Comparison of ENCODE assay signal across 8 mouse cellular contexts in the genomic region with DNA sequence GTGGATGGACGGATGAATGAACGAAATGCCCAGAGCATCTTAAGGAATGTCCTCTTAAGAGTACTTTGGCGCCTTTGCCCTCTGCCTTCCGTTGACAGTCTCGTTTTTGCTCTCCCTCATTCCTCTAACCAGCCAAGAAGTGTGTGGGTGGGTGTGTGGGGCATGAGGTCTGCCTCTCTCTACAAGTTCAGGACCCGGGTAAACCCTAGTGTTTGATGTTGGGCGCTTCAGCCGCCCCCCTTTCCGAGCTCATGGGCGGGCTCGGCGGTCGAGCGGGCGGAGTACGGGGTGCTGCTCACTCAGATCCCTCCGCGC. TPM values are rescaled to one million over a fixed set of nuclear protein-coding genes. Genes with fewer than 3 reads are reported as not detected.
DNase-seq lines count a peak whose midpoint lies in the region; ATAC-seq and TF ChIP-seq lines count a peak whose summit lies in the region.

No protein-coding gene starts in this region.

- intact Hi-C loops in left cerebral cortex, postnatal 14 days (cut with DNase I): loop anchor here (5.0 kb wide), 1 partner anchor 81 kb away; no protein-coding TSS in a partner anchor

- peaks cover 33% of the 10 kb centered on the region for H3K4me1 ChIP-seq in kidney, embryonic 16.5 days (ENCODE audit: insufficient read depth, low read length)
- peaks cover 55% of the 10 kb centered on the region for H3K4me1 ChIP-seq in embryonic facial prominence, embryonic 10.5 days
- no peaks in the 10 kb centered on the region; the same call in 1 of the 2 replicates for H3K4me1 ChIP-seq in hindbrain, postnatal 0 days (ENCODE audit: insufficient read depth, low read length)
- H3K4me1 ChIP-seq in midbrain, embryonic 16.5 days (ENCODE audit: control insufficient read depth, insufficient read depth, low read length): peaks cover 6% of the 10 kb centered on the region; the same call in 1 of the 2 replicates

- no peaks in the 10 kb centered on the region for H3K36me3 ChIP-seq in kidney, embryonic 16.5 days (ENCODE audit: insufficient read depth, low read length)
- H3K36me3 ChIP-seq in embryonic facial prominence, embryonic 10.5 days (replicated peaks): no peaks in the 10 kb centered on the region
- H3K36me3 ChIP-seq in hindbrain, postnatal 0 days (ENCODE audit: insufficient read depth, low read length): no peaks in the 10 kb centered on the region
- H3K36me3 ChIP-seq in midbrain, embryonic 16.5 days (ENCODE audit: control insufficient read depth, insufficient read depth, low read length): no peaks in the 10 kb centered on the region

- WGBS in kidney, embryonic 16.5 days: 1% methylated on average over 18 of the region's 18 CpGs
- WGBS in embryonic facial prominence, embryonic 10.5 days: under 1% methylated on average over 18 of the region's 18 CpGs
- 1% methylated on average over 18 of the region's 18 CpGs for WGBS in hindbrain, postnatal 0 days
- 0% methylated on average over 18 of the region's 18 CpGs for WGBS in midbrain, embryonic 16.5 days

- H3K9ac ChIP-seq in kidney, embryonic 16.5 days (replicated peaks; ENCODE audit: low read length): peak overlapping the region; percentile 74
- H3K9ac ChIP-seq in hindbrain, postnatal 0 days (replicated peaks; ENCODE audit: low read length): peak overlapping the region; percentile 71; the same call in 1 of the 2 replicates
- H3K9ac ChIP-seq in midbrain, embryonic 16.5 days (ENCODE audit: low read depth, low read length): peak overlapping the region; percentile 71

- ATAC-seq in kidney, embryonic 16.5 days (ENCODE audit: low FRiP score, low TSS enrichment): peak; percentile 73; the same call in 1 of the 2 replicates
- ATAC-seq in hindbrain, postnatal 0 days: no peak
- no peak; the same call in 1 of the 2 replicates for ATAC-seq in midbrain, embryonic 16.5 days

- peak overlapping the region; percentile 35; the same call in 1 of the 2 replicates for H3K27ac ChIP-seq in kidney, embryonic 16.5 days (ENCODE audit: low read length)
- peak overlapping the region; percentile 97 for H3K27ac ChIP-seq in embryonic facial prominence, embryonic 10.5 days (replicated peaks)
- H3K27ac ChIP-seq in hindbrain, postnatal 0 days: no peak overlapping the region
- H3K27ac ChIP-seq in midbrain, embryonic 16.5 days (ENCODE audit: low read length): no peak overlapping the region

- no peak for DNase-seq in kidney, postnatal 25 days
- DNase-seq in embryonic facial prominence, embryonic 10.5 days (ENCODE audit: low spot score): no peak
- peak; percentile 11 for DNase-seq in hindbrain, postnatal 0 days (ENCODE audit: low spot score)
- DNase-seq in left cerebral cortex, postnatal 14 days (ENCODE audit: low spot score in 2 of 2): no peak
- no peak for DNase-seq in adrenal gland, adult 8-10 months
- no peak for DNase-seq in spleen, postnatal 14 days (ENCODE audit: low spot score in 2 of 2)

- no peaks in the 10 kb centered on the region for H3K9me3 ChIP-seq in kidney, embryonic 16.5 days (ENCODE audit: low read length)
- no peaks in the 10 kb centered on the region for H3K9me3 ChIP-seq in embryonic facial prominence, embryonic 10.5 days
- no peaks in the 10 kb centered on the region for H3K9me3 ChIP-seq in hindbrain, postnatal 0 days (ENCODE audit: low read length)
- H3K9me3 ChIP-seq in midbrain, embryonic 16.5 days (replicated peaks; ENCODE audit: control insufficient read depth, low read length, poor library complexity, severe bottlenecking): no peaks in the 10 kb centered on the region

- peak overlapping the region; percentile 90 for H3K4me3 ChIP-seq in kidney, embryonic 16.5 days (ENCODE audit: low read length)
- peak overlapping the region; percentile 86 for H3K4me3 ChIP-seq in embryonic facial prominence, embryonic 10.5 days
- peak overlapping the region; percentile 71 for H3K4me3 ChIP-seq in hindbrain, postnatal 0 days (ENCODE audit: low read length)
- peak overlapping the region; percentile 72 for H3K4me3 ChIP-seq in midbrain, embryonic 16.5 days (ENCODE audit: low read depth, low read length)

- H3K4me2 ChIP-seq in kidney, embryonic 16.5 days (replicated peaks; ENCODE audit: low read depth, low read length): peak overlapping the region; percentile 81
- H3K4me2 ChIP-seq in hindbrain, postnatal 0 days (ENCODE audit: low read depth, low read length): peak overlapping the region; percentile 88
- H3K4me2 ChIP-seq in midbrain, embryonic 16.5 days (ENCODE audit: low read length): peak overlapping the region; percentile 99

- H3K27me3 ChIP-seq in kidney, embryonic 16.5 days (ENCODE audit: insufficient read depth, low read length): no peaks in the 10 kb centered on the region
- no peaks in the 10 kb centered on the region for H3K27me3 ChIP-seq in embryonic facial prominence, embryonic 10.5 days (replicated peaks; ENCODE audit: low read depth, poor library complexity, severe bottlenecking)
- no peaks in the 10 kb centered on the region for H3K27me3 ChIP-seq in hindbrain, postnatal 0 days (ENCODE audit: insufficient read depth, low read length)
- H3K27me3 ChIP-seq in midbrain, embryonic 16.5 days (ENCODE audit: control insufficient read depth, insufficient read depth, low read depth, low read length): no peaks in the 10 kb centered on the region; the same call in 1 of the 2 replicates

- TF ChIP-seq CTCF in hindbrain, postnatal 0 days (IDR thresholded peaks at IDR 0.05; ENCODE audit: low read depth): 0 out of 2 replicates have a peak, but pooled peaks have one; percentile 6

RNA-seq across cellular contexts. Expression of gene Notch2, which starts 0.3 kb away (rescaled TPM):
- 31.1 and 33.8 TPM in 2 replicates for polyA plus RNA-seq in kidney, embryonic 16.5 days (2015; fragmentation: Nextera tagmentation; extraction: Ambion mirVana)
- polyA plus RNA-seq in embryonic facial prominence, embryonic 10.5 days (2016; fragmentation: Nextera tagmentation; extraction: Ambion mirVana): 22.0 and 23.2 TPM in 2 replicates
- 37.7 and 44.9 TPM in 2 replicates for total RNA-seq in hindbrain, postnatal 0 days (2014; rRNA removed)
- polyA plus RNA-seq in hindbrain, postnatal 0 days (2015; fragmentation: Nextera tagmentation; extraction: Ambion mirVana): 9.5 and 9.9 TPM in 2 replicates
- polyA plus RNA-seq in midbrain, embryonic 16.5 days (2015; fragmentation: Nextera tagmentation; extraction: Ambion mirVana): 6.6 and 7.0 TPM in 2 replicates
- total RNA-seq in left cerebral cortex, postnatal 14 days (2021): 10 to 100 TPM; 14.9 to 15.0 TPM
- total RNA-seq in adrenal gland, adult 8-10 months (2022): 10 to 100 TPM; 73.6 to 99.3 (median 77.1) TPM

Comparison
In these comparisons a context has a peak if more than half of its experiments do, and no peak if none do; other contexts are left out.
1. H3K27ac ChIP-seq: peak in kidney, embryonic 16.5 days (single experiment) and embryonic facial prominence, embryonic 10.5 days (single experiment); none in hindbrain, postnatal 0 days (single experiment) and midbrain, embryonic 16.5 days (single experiment).
2. Peak in every context shown above with its lines, with median percentiles within 50 percentile points of each other: H3K4me2 ChIP-seq, H3K4me3 ChIP-seq and H3K9ac ChIP-seq.